Mouse (Mus musculus) embryonic facial prominence, embryonic 15.5 days (tissue): ENCODE measurements at regions not wholly inside any gene's neighbourhood (a gene's known extent, or its start where the extent isn't known, plus 50 kb on each side); places are given as distances from the start of the nearest gene placed in this dataset.

ENCODE experiments used
- ATAC-seq: fragments of 200-750 bp; cut with Nextera tagmentation; 2 replicates; pipeline ENCODE4 v1.8.0; 2017; ENCODE audit warnings: low read depth, moderate TSS enrichment; ENCODE audit not compliant: insufficient number of reproducible peaks, low FRiP score, low TSS enrichment
- H3K27ac ChIP-seq: fragments of 300-500 bp; sonication (generic); replicated peaks from 2 replicates; pipeline ENCODE4 v1.5.1; 2015; ENCODE audit warnings: mild to moderate bottlenecking, inconsistent platforms
- H3K27me3 ChIP-seq: fragments of 300-500 bp; sonication (generic); 2 replicates; pipeline ENCODE4 v1.6.1; 2015; ENCODE audit warnings: inconsistent platforms
- H3K36me3 ChIP-seq: fragments of 300-500 bp; sonication (generic); 2 replicates; pipeline ENCODE4 v1.6.1; 2015; ENCODE audit warnings: mild to moderate bottlenecking, inconsistent platforms
- H3K4me1 ChIP-seq: fragments of 300-500 bp; sonication (generic); 2 replicates; pipeline ENCODE4 v1.6.1; 2015; ENCODE audit warnings: inconsistent platforms
- H3K4me2 ChIP-seq: fragments of 300-500 bp; sonication (generic); replicated peaks from 2 replicates; pipeline ENCODE4 v1.6.1; 2015; ENCODE audit warnings: mild to moderate bottlenecking, inconsistent platforms
- H3K4me3 ChIP-seq: fragments of 300-500 bp; sonication (generic); replicated peaks from 2 replicates; pipeline ENCODE4 v1.5.1; 2015; ENCODE audit warnings: mild to moderate bottlenecking, inconsistent platforms
- H3K9ac ChIP-seq: fragments of 300-500 bp; sonication (generic); 2 replicates; pipeline ENCODE4 v1.6.1; 2015; ENCODE audit warnings: inconsistent platforms
- H3K9me3 ChIP-seq: fragments of 300-500 bp; sonication (generic); replicated peaks from 2 replicates; pipeline ENCODE4 v1.6.1; 2016; ENCODE audit warnings: inconsistent platforms
- WGBS: fragments of 180-500 bp; shearing (Covaris S2); methylation state at CpG from one replicate; pipeline ENCODE4 v1.1.7; 2015; 5-methylcytosine and 5-hydroxymethylcytosine counted together

DNA sequence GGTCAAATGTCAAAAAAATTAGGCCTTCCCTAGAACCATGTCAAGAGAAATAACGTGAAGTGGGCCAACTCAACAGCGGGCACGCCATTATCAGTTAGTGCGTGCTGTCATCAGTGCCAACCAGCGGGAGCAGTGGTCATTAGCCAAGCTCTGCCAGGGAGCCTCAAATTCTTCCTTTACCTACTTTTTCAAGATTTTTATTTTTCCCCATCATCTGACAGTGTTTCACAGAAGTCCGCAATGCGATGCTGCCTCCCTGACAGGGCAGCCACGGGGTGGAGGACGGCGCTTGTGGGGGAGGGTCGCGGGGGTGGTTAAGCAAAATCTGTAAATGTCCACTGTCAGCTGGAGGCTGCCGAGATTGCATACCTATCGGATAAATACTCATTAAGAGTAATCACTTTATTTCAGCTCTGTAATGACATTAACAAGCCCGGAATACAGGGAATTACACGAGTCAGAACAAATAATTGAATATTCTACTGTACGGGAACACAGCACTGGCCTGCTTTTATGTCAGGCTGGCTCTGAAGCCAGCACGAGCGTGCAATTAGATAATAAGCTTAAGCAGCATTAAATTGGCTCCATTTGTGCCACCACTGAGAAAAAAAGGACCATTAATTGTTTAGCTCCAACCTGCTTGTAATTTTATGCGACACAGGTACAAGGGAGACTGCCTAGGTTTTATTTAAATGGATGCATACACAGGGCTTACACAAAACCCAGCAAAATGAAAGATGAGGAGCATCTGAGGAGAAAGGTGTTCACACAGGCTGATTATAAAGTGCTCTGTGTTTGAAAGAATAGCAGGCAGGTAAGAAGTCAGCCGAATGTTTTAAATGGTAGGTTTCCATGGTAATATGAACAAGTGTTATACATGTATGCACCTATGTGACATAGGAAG, 212.0 kb upstream of the Adamts16 start:
- Histone ChIP-seq H3K4me2 (no peak overlapping the region), H3K4me3 (no peak overlapping the region), H3K36me3 (no peaks in the 10 kb centered on the region), H3K27me3 (peaks cover 4% of the 10 kb centered on the region), H3K4me1 (no peaks in the 10 kb centered on the region), H3K27ac (no peak overlapping the region), H3K9ac (no peak overlapping the region), H3K9me3 (no peaks in the 10 kb centered on the region)
- ATAC-seq, result no peak
- WGBS, result 66% methylated on average over 21 of the region's 21 CpGs

DNA sequence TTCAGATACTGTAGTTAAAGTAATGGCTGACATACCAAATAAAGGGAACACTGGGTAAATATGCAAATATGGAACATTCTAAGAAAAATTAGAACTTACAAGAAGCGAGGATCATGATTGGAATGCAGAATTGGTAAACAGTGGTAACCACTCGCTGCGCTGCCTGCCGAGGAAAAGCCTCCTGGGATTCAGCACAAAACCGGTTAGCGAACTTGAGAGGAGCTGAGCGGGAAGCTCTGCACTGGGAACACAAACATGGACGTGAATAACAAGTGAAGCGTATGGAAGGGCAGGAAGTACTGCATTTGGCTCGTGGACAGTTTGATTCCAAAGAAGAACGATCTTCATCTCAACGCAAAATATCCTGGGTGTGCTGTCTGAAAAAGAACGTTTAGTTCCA, 209.0 kb upstream of the Adamts16 start:
- peak overlapping the region; percentile 17 for H3K4me3 ChIP-seq
- no peaks in the 10 kb centered on the region for H3K36me3 ChIP-seq
- no peak for ATAC-seq
- H3K4me2 ChIP-seq, result peak overlapping the region; percentile 39
- no peak overlapping the region for H3K9ac ChIP-seq
- H3K27ac ChIP-seq, result no peak overlapping the region
- H3K4me1 ChIP-seq, result no peaks in the 10 kb centered on the region
- 23% methylated on average over 13 of the region's 13 CpGs for WGBS
- no peaks in the 10 kb centered on the region for H3K9me3 ChIP-seq
- peaks cover 4% of the 10 kb centered on the region for H3K27me3 ChIP-seq

DNA sequence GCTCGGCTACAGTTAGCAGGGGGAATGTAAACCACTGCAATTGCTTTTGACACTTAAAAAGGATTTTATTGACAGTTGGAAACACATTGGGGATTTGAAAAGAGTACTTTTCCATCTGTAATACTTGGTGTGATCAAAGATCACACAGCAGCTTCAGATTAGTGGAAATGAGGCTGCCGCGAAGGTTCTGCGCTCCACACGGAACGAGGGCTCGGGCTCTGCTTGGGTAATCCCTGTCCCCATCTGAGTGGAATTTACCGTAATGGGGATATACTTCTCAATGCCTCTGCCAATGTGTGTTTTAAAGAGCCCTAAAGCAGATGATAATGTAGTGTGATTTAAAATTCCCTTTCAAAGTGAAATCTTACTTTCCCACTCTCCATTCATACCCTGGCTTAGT, 194.4 kb upstream of the Adamts16 start:
- Histone ChIP-seq H3K9ac (no peak overlapping the region), H3K36me3 (no peaks in the 10 kb centered on the region), H3K4me1 (no peaks in the 10 kb centered on the region), H3K4me2 (no peak overlapping the region), H3K27ac (no peak overlapping the region), H3K4me3 (no peak overlapping the region), H3K27me3 (no peaks in the 10 kb centered on the region), H3K9me3 (no peaks in the 10 kb centered on the region)
- 45% methylated on average over 8 of the region's 8 CpGs for WGBS
- no peak for ATAC-seq

DNA sequence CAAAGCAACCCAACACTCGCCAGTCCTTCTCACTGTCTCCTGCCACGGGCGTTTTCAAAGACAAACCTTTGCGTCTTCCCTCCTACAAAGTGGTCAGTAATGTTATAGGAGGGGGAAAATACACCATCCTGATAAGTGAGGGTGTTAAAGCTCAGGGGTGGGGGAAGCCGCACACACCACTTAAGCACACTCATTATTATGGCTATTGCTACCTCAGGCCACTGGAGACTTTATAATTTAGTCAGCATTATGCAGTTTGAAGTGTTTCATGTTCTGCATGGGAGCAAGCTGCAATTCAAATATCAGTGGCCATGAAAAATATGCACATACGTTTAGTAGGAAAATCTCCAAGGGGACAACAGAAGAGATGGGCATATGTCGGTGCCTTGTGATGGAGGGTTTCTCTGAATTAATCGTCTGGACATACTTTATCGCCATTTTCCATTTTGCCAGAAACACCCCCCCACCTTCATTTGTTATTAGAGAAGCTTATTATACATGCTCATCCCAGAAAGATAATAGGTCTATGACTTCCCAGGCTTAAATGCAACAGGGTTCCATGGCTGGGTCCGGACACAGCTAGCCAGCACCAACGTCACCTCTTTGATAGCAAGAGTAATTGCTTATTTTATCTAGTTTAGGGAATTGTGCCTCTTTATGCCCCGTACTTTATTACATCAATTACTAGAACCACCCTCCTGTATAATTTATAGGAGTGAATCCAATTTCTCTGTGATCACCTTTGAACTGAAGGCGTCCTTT, 193.5 kb upstream of the Adamts16 start:
- Histone ChIP-seq H3K9ac (no peak overlapping the region), H3K4me3 (no peak overlapping the region), H3K4me2 (no peak overlapping the region), H3K27me3 (no peaks in the 10 kb centered on the region), H3K9me3 (no peaks in the 10 kb centered on the region), H3K27ac (no peak overlapping the region), H3K36me3 (no peaks in the 10 kb centered on the region), H3K4me1 (no peaks in the 10 kb centered on the region)
- 79% methylated on average over 13 of the region's 13 CpGs for WGBS
- ATAC-seq, result no peak

DNA sequence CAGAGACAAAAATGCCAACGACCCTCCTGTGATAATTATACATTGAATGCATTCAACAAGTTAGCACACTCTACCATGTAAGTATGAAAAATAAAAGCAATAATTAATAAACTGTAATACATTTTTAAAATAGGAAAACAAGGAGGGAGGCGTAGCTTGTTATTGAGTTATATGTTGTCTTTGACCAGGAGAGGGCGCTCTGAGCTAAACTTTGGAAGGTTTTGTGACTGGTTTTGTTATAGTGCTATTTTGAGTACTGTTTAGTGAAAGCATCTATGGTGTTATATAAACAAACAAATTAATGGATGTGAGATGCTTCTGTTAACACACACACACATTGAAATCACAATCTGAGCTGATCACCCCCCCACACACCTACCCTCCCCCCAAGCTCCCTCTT, 166.6 kb upstream of the Adamts16 start:
- H3K27me3 ChIP-seq, result peaks cover 25% of the 10 kb centered on the region; the same call in 1 of the 2 replicates
- 17% methylated on average over 3 of the region's 3 CpGs for WGBS

DNA sequence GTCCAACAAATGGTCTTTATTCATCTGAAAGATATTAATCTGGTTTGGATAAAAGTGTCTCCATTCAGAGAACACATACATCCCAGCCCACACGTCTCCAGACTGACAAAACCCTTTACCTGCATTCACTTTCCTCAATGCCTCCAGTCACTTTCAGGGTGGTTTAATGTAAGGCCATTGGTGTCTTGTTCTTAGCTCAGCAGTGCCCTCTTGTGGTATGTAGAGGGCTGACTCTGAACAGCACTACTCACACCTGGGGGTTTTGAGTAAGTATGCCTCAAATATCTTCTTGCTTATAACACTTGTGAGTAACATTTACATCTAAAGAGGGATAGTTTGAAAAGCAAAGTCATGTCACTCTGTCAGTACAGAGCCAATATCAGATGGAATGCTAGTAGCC, 164.5 kb upstream of the Adamts16 start:
- H3K27ac ChIP-seq, result no peak overlapping the region
- H3K9me3 ChIP-seq, result no peaks in the 10 kb centered on the region
- H3K27me3 ChIP-seq, result peaks cover 33% of the 10 kb centered on the region
- no peak overlapping the region for H3K9ac ChIP-seq
- peak; percentile 54; the same call in 1 of the 2 replicates for ATAC-seq
- no peak overlapping the region for H3K4me3 ChIP-seq
- H3K4me1 ChIP-seq, result no peaks in the 10 kb centered on the region
- WGBS, result 14% methylated on average over 1 of the region's 1 CpGs
- no peak overlapping the region for H3K4me2 ChIP-seq
- no peaks in the 10 kb centered on the region for H3K36me3 ChIP-seq

More for the DNA sequence above, 166.6 kb upstream of the Adamts16 start:
- no peak overlapping the region for H3K27ac ChIP-seq
- H3K4me2 ChIP-seq, result no peak overlapping the region
- no peaks in the 10 kb centered on the region for H3K36me3 ChIP-seq
- no peak for ATAC-seq
- no peaks in the 10 kb centered on the region for H3K9me3 ChIP-seq
- H3K4me1 ChIP-seq, result no peaks in the 10 kb centered on the region
- H3K9ac ChIP-seq, result no peak overlapping the region
- no peak overlapping the region for H3K4me3 ChIP-seq

DNA sequence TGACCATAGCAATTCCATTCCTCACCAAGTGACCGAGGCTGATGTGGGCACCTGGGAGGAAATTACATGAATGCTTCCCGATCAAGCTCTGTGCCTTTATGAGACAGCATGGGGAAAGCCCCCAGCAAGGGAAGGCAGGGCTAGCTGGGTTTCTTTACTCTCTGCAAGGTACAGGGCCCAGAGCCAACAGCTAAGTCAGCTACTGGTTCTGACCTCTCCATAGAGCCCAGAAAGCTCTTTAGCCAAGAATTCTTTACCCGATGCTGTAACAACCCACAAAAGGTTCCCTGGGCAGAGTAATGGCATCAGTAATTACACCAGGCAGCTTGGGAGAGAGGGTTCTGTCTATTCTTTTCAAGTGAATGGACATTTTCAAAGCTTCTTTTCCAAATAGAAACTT, 161.9 kb upstream of the Adamts16 start:
- no peak overlapping the region for H3K9ac ChIP-seq
- 69% methylated on average over 3 of the region's 3 CpGs for WGBS
- H3K36me3 ChIP-seq, result no peaks in the 10 kb centered on the region
- H3K9me3 ChIP-seq, result no peaks in the 10 kb centered on the region
- H3K27ac ChIP-seq, result no peak overlapping the region
- H3K4me3 ChIP-seq, result no peak overlapping the region
- peaks cover 33% of the 10 kb centered on the region for H3K27me3 ChIP-seq
- 0 out of 2 replicates have a peak, but pooled peaks cover 10% of the 10 kb centered on the region for H3K4me1 ChIP-seq
- H3K4me2 ChIP-seq, result no peak overlapping the region
- no peak for ATAC-seq

DNA sequence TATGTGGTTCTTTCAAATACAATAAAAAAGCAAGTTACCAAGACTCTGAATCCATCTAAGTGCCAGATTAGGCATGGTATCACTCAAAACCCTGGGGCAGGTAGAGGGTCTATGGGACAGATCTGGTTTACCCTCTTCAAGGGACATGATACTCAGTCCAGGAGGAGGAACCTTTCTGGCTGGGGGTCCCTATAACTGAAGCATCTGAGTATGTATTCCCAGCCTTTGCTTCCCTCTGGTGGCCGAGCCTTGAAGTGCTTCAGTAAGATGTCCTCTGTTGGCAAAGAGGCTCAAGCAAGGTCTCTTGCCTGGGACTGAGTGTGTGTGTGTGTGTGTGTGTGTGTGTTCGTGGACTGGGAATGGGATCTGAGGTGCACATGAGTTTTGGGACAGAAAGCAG, 159.7 kb upstream of the Adamts16 start:
- no peak for ATAC-seq
- H3K27me3 ChIP-seq, result peaks cover 20% of the 10 kb centered on the region
- H3K4me3 ChIP-seq, result no peak overlapping the region
- H3K36me3 ChIP-seq, result no peaks in the 10 kb centered on the region
- H3K4me2 ChIP-seq, result no peak overlapping the region
- H3K4me1 ChIP-seq, result 0 out of 2 replicates have a peak, but pooled peaks cover 10% of the 10 kb centered on the region
- no peaks in the 10 kb centered on the region for H3K9me3 ChIP-seq
- H3K9ac ChIP-seq, result no peak overlapping the region
- WGBS, result 8% methylated on average over 2 of the region's 2 CpGs
- no peak overlapping the region for H3K27ac ChIP-seq

DNA sequence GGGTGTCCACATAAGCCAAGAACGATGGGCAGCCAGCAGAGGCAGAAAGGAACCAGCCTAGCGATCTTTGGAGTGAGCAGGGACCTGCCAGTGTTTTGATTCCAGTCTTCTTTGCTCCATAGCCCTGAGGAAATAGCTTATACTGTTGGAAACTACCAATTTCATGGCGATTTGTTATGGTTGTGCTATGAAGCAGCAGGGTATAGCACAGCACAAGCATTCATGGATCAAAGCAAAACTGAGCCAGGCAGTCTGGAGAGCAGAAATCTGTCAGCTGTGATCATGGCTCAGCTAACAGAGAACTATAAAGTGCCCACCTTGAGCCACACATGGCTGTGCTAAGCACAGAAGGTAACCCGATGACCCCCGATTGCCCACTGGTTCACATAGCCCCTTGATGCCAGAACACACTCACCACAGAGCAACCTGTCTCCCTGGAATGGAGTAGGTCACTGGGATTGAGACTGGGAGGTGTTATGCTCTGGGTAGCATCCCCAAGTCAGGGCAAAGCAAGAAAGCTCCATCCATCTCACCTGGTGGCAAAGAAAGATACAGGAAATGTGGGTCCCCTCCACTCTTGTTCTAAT, 158.9 kb upstream of the Adamts16 start:
- no peaks in the 10 kb centered on the region for H3K36me3 ChIP-seq
- no peak overlapping the region for H3K9ac ChIP-seq
- ATAC-seq, result no peak
- H3K4me2 ChIP-seq, result no peak overlapping the region
- H3K27ac ChIP-seq, result no peak overlapping the region
- H3K4me3 ChIP-seq, result no peak overlapping the region
- WGBS, result 32% methylated on average over 5 of the region's 5 CpGs
- H3K9me3 ChIP-seq, result no peaks in the 10 kb centered on the region
- 0 out of 2 replicates have a peak, but pooled peaks cover 10% of the 10 kb centered on the region for H3K4me1 ChIP-seq
- H3K27me3 ChIP-seq, result peaks cover 16% of the 10 kb centered on the region

DNA sequence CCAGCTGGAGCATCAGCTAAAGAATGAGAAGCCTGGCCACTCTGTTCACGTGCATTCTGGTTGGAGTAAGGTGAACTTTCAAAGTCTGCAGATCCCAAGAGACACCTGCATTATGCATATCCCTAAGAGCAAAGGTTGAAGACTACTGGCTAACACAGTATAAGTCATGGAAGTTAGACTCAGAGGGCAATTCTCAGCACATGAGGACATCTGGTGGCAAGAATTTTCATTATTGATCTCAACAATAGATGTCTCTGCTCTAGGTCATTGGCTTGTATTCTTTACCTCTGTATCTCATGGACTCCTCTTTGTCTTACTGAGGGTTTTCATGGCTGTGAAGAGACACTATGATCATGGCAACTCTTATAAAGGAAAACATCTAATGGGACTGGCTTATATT, 151.9 kb upstream of the Adamts16 start:
- H3K4me3 ChIP-seq, result no peak overlapping the region
- H3K9ac ChIP-seq, result no peak overlapping the region
- H3K9me3 ChIP-seq, result no peaks in the 10 kb centered on the region
- no peaks in the 10 kb centered on the region for H3K36me3 ChIP-seq
- H3K27ac ChIP-seq, result no peak overlapping the region
- WGBS, result 64% methylated on average over 1 of the region's 1 CpGs
- no peak overlapping the region for H3K4me2 ChIP-seq
- no peaks in the 10 kb centered on the region for H3K4me1 ChIP-seq
- peaks cover 5% of the 10 kb centered on the region; the same call in 1 of the 2 replicates for H3K27me3 ChIP-seq
- ATAC-seq, result no peak

DNA sequence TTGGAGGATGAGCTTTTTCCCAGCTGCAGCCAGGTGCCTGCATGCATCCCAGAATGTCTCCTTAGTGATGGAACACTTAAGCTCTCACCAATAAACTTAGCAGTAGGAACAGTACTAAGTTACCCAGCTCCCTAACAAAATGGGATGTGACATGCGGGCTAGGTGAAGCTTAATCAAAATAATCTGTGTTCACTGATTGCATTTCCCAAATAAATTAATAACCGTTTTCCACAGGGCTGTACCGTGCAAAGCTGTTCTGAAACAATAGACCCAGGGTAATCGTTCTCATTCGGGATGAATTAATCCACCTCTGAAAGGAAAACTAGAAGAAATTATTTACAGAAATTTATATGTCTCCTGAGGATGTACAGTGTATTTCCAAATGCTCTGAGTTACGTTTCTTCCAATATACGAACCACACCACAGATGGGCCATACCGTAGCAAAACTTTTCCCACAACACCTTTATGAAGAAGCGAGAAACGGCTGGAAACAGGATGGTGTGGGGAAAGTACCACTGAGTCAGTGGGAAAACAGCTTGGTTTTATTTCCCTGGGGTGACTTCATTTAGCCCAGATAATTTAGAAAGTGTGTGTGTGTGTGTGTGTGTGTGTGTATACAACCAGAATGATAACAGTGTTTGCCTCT, 148.5 kb upstream of the Adamts16 start:
- Histone ChIP-seq H3K36me3 (no peaks in the 10 kb centered on the region), H3K9ac (no peak overlapping the region), H3K4me1 (no peaks in the 10 kb centered on the region), H3K27ac (no peak overlapping the region), H3K9me3 (no peaks in the 10 kb centered on the region), H3K27me3 (peaks cover 1% of the 10 kb centered on the region; the same call in 1 of the 2 replicates), H3K4me3 (no peak overlapping the region), H3K4me2 (no peak overlapping the region)
- WGBS, result 53% methylated on average over 10 of the region's 10 CpGs
- no peak for ATAC-seq
